Mouse (Mus musculus): ENCODE measurements around the gene Crebl2. TPM values are rescaled to one million over a fixed set of nuclear protein-coding genes. Genes with fewer than 3 reads are reported as not detected.
A peak's percentile ranks its signal among the peaks of the same experiment; 100 is the strongest.

Gene Crebl2
- total RNA-seq, 2 experiments from 2014 or later = 29.6 to 36.7 TPM

- no peak for DNase-seq (ENCODE audit: low spot score in 2 of 2)
Measured at GRCm38 (mm10) chr6:134817051-134817928, 12.7 kb upstream of the Crebl2 start.

GRCm38 (mm10) chr6:134819741-134820140 is 10.2 kb upstream of the Crebl2 start:
- no peak for DNase-seq (ENCODE audit: low spot score in 2 of 2)

- no peak for DNase-seq (ENCODE audit: low spot score in 2 of 2)
Measured at GRCm38 (mm10) chr6:134820411-134820810, 9.5 kb upstream of the Crebl2 start.

- no peak for DNase-seq (ENCODE audit: low spot score in 2 of 2)
Measured at GRCm38 (mm10) chr6:134822844-134823243, 7.1 kb upstream of the Crebl2 start.

GRCm38 (mm10) chr6:134830776-134831175 is 822 bp downstream of the Crebl2 start:
- no peak for DNase-seq (ENCODE audit: low spot score in 2 of 2)

- no peak for DNase-seq (ENCODE audit: low spot score in 2 of 2)
Measured at GRCm38 (mm10) chr6:134834585-134835251, 4.8 kb downstream of the Crebl2 start.

- DNase-seq (ENCODE audit: low spot score in 2 of 2) = no peak
Measured at GRCm38 (mm10) chr6:134838111-134838510, 8.2 kb downstream of the Crebl2 start.

GRCm38 (mm10) chr6:134840346-134840745 is 10.4 kb downstream of the Crebl2 start:
- DNase-seq (ENCODE audit: low spot score in 2 of 2) = no peak

- no peak for DNase-seq (ENCODE audit: low spot score in 2 of 2)
Measured at GRCm38 (mm10) chr6:134845726-134846125, 15.8 kb downstream of the Crebl2 start.

- no peak for DNase-seq (ENCODE audit: low spot score in 2 of 2)
Measured at GRCm38 (mm10) chr6:134846308-134846707, 16.4 kb downstream of the Crebl2 start.

GRCm38 (mm10) chr6:134847550-134847949 is 17.6 kb downstream of the Crebl2 start:
- DNase-seq (ENCODE audit: low spot score in 2 of 2) = no peak

- DNase-seq (ENCODE audit: low spot score in 2 of 2) = no peak
Measured at GRCm38 (mm10) chr6:134848197-134848890, 18.4 kb downstream of the Crebl2 start.

GRCm38 (mm10) chr6:134849461-134849860 is 19.5 kb downstream of the Crebl2 start:
- no peak for DNase-seq (ENCODE audit: low spot score in 2 of 2)

- no peak for DNase-seq (ENCODE audit: low spot score in 2 of 2)
Measured at GRCm38 (mm10) chr6:134849985-134850384, 20.0 kb downstream of the Crebl2 start.

- DNase-seq (ENCODE audit: low spot score in 2 of 2) = no peak
Measured at GRCm38 (mm10) chr6:134854782-134855181, 24.8 kb downstream of the Crebl2 start.

- DNase-seq (ENCODE audit: low spot score in 2 of 2) = no peak
Measured at GRCm38 (mm10) chr6:134855926-134856325, 26.0 kb downstream of the Crebl2 start.

GRCm38 (mm10) chr6:134859021-134859420 is 29.1 kb downstream of the Crebl2 start:
- no peak for DNase-seq (ENCODE audit: low spot score in 2 of 2)

GRCm38 (mm10) chr6:134860275-134860674 is 30.3 kb downstream of the Crebl2 start:
- no peak for DNase-seq (ENCODE audit: low spot score in 2 of 2)

GRCm38 (mm10) chr6:134861386-134861785 is 31.4 kb downstream of the Crebl2 start:
- no peak for DNase-seq (ENCODE audit: low spot score in 2 of 2)

- DNase-seq (ENCODE audit: low spot score in 2 of 2) = no peak
Measured at GRCm38 (mm10) chr6:134862671-134863104, 32.7 kb downstream of the Crebl2 start.

GRCm38 (mm10) chr6:134863146-134863545 is 33.2 kb downstream of the Crebl2 start:
- peak; percentile 96 for DNase-seq (ENCODE audit: low spot score in 2 of 2)

GRCm38 (mm10) chr6:134866113-134866512 is 36.2 kb downstream of the Crebl2 start:
- no peak for DNase-seq (ENCODE audit: low spot score in 2 of 2)
